Mouse (Mus musculus): ENCODE data around the gene Asb16. TPM values are rescaled to one million over a fixed set of nuclear protein-coding genes. Genes with fewer than 3 reads are reported as not detected.

Gene Asb16
- polyA plus RNA-seq, 1 experiment from 2014 or later = 0.12 TPM

- ATAC-seq (ENCODE audit: insufficient read depth, low FRiP score) = no peak
- peaks cover 10% of the 10 kb centered on the region for H3K4me1 ChIP-seq (ENCODE audit: control insufficient read depth, insufficient read depth, low read length)
- H3K9me3 ChIP-seq (replicated peaks; ENCODE audit: control insufficient read depth, low read length) = no peaks in the 10 kb centered on the region
- H3K4me3 ChIP-seq (replicated peaks; ENCODE audit: low read length) = no peak overlapping the region
- H3K27ac ChIP-seq (ENCODE audit: low read length) = no peak overlapping the region
- no peaks in the 10 kb centered on the region for H3K27me3 ChIP-seq (ENCODE audit: control insufficient read depth, insufficient read depth, low read length)
- 67% methylated on average over 2 of the region's 2 CpGs for WGBS
- no peak overlapping the region for H3K4me2 ChIP-seq (ENCODE audit: low read depth, low read length)
- peaks cover 11% of the 10 kb centered on the region; the same call in 1 of the 2 replicates for H3K36me3 ChIP-seq (ENCODE audit: control insufficient read depth, insufficient read depth, low read length)
- H3K9ac ChIP-seq (ENCODE audit: low read length) = no peak overlapping the region
Observed at GRCm38 (mm10) chr11:102288913-102289312, 20.4 kb downstream of the Asb16 start.

GRCm38 (mm10) chr11:102289511-102290100, 21.1 kb downstream of the Asb16 start:
- Histone ChIP-seq H3K36me3 (ENCODE audit: control insufficient read depth, insufficient read depth, low read length) (peaks cover 11% of the 10 kb centered on the region; the same call in 1 of the 2 replicates), H3K4me2 (ENCODE audit: low read depth, low read length) (no peak overlapping the region), H3K4me1 (ENCODE audit: control insufficient read depth, insufficient read depth, low read length) (peaks cover 13% of the 10 kb centered on the region), H3K9me3 (replicated peaks; ENCODE audit: control insufficient read depth, low read length) (no peaks in the 10 kb centered on the region), H3K9ac (ENCODE audit: low read length) (no peak overlapping the region), H3K27me3 (ENCODE audit: control insufficient read depth, insufficient read depth, low read length) (no peaks in the 10 kb centered on the region), H3K4me3 (replicated peaks; ENCODE audit: low read length) (no peak overlapping the region), H3K27ac (ENCODE audit: low read length) (no peak overlapping the region)
- WGBS = 62% methylated on average over 6 of the region's 6 CpGs
- no peak for ATAC-seq (ENCODE audit: insufficient read depth, low FRiP score)

GRCm38 (mm10) chr11:102290141-102290540, 21.6 kb downstream of the Asb16 start:
- no peak overlapping the region for H3K27ac ChIP-seq (ENCODE audit: low read length)
- H3K4me2 ChIP-seq (ENCODE audit: low read depth, low read length) = no peak overlapping the region
- H3K9ac ChIP-seq (ENCODE audit: low read length) = no peak overlapping the region
- WGBS = 79% methylated on average over 4 of the region's 4 CpGs
- H3K36me3 ChIP-seq (ENCODE audit: control insufficient read depth, insufficient read depth, low read length) = peaks cover 11% of the 10 kb centered on the region; the same call in 1 of the 2 replicates
- H3K4me1 ChIP-seq (ENCODE audit: control insufficient read depth, insufficient read depth, low read length) = peaks cover 18% of the 10 kb centered on the region
- no peaks in the 10 kb centered on the region for H3K9me3 ChIP-seq (replicated peaks; ENCODE audit: control insufficient read depth, low read length)
- H3K27me3 ChIP-seq (ENCODE audit: control insufficient read depth, insufficient read depth, low read length) = no peaks in the 10 kb centered on the region
- ATAC-seq (ENCODE audit: insufficient read depth, low FRiP score) = no peak
- no peak overlapping the region for H3K4me3 ChIP-seq (replicated peaks; ENCODE audit: low read length)

- Histone ChIP-seq H3K27me3 (ENCODE audit: control insufficient read depth, insufficient read depth, low read length) (no peaks in the 10 kb centered on the region), H3K9ac (ENCODE audit: low read length) (no peak overlapping the region), H3K27ac (ENCODE audit: low read length) (no peak overlapping the region), H3K36me3 (ENCODE audit: control insufficient read depth, insufficient read depth, low read length) (peaks cover 11% of the 10 kb centered on the region; the same call in 1 of the 2 replicates), H3K4me3 (replicated peaks; ENCODE audit: low read length) (no peak overlapping the region), H3K4me2 (ENCODE audit: low read depth, low read length) (no peak overlapping the region), H3K9me3 (replicated peaks; ENCODE audit: control insufficient read depth, low read length) (no peaks in the 10 kb centered on the region), H3K4me1 (ENCODE audit: control insufficient read depth, insufficient read depth, low read length) (peaks cover 15% of the 10 kb centered on the region)
- ATAC-seq (ENCODE audit: insufficient read depth, low FRiP score) = no peak
- WGBS = 84% methylated on average over 11 of the region's 11 CpGs
Observed at GRCm38 (mm10) chr11:102291051-102291535, 22.6 kb downstream of the Asb16 start.

- H3K4me1 ChIP-seq (ENCODE audit: control insufficient read depth, insufficient read depth, low read length) = peaks cover 20% of the 10 kb centered on the region; the same call in 1 of the 2 replicates
- H3K9ac ChIP-seq (ENCODE audit: low read length) = 0 out of 2 replicates have a peak overlapping the region, but pooled peaks have one; percentile 97
- peaks cover 8% of the 10 kb centered on the region; the same call in 1 of the 2 replicates for H3K36me3 ChIP-seq (ENCODE audit: control insufficient read depth, insufficient read depth, low read length)
- H3K9me3 ChIP-seq (replicated peaks; ENCODE audit: control insufficient read depth, low read length) = no peaks in the 10 kb centered on the region
- no peaks in the 10 kb centered on the region for H3K27me3 ChIP-seq (ENCODE audit: control insufficient read depth, insufficient read depth, low read length)
- no peak overlapping the region for H3K4me3 ChIP-seq (replicated peaks; ENCODE audit: low read length)
- no peak overlapping the region for H3K4me2 ChIP-seq (ENCODE audit: low read depth, low read length)
- ATAC-seq (ENCODE audit: insufficient read depth, low FRiP score) = no peak
- no peak overlapping the region for H3K27ac ChIP-seq (ENCODE audit: low read length)
- WGBS = 92% methylated on average over 13 of the region's 13 CpGs
Observed at GRCm38 (mm10) chr11:102293971-102294370, 25.4 kb downstream of the Asb16 start.

GRCm38 (mm10) chr11:102294416-102294815, 25.9 kb downstream of the Asb16 start:
- 61% methylated on average over 5 of the region's 5 CpGs for WGBS
- H3K4me1 ChIP-seq (ENCODE audit: control insufficient read depth, insufficient read depth, low read length) = peaks cover 20% of the 10 kb centered on the region; the same call in 1 of the 2 replicates
- no peaks in the 10 kb centered on the region for H3K9me3 ChIP-seq (replicated peaks; ENCODE audit: control insufficient read depth, low read length)
- H3K27ac ChIP-seq (ENCODE audit: low read length) = no peak overlapping the region; the same call in 1 of the 2 replicates
- ATAC-seq (ENCODE audit: insufficient read depth, low FRiP score) = no peak
- H3K4me3 ChIP-seq (replicated peaks; ENCODE audit: low read length) = no peak overlapping the region
- H3K27me3 ChIP-seq (ENCODE audit: control insufficient read depth, insufficient read depth, low read length) = no peaks in the 10 kb centered on the region
- peak overlapping the region; percentile 75 for H3K4me2 ChIP-seq (ENCODE audit: low read depth, low read length)
- peak overlapping the region; percentile 97; the same call in 1 of the 2 replicates for H3K9ac ChIP-seq (ENCODE audit: low read length)
- H3K36me3 ChIP-seq (ENCODE audit: control insufficient read depth, insufficient read depth, low read length) = peaks cover 8% of the 10 kb centered on the region; the same call in 1 of the 2 replicates

- Histone ChIP-seq H3K27me3 (ENCODE audit: control insufficient read depth, insufficient read depth, low read length) (no peaks in the 10 kb centered on the region), H3K36me3 (ENCODE audit: control insufficient read depth, insufficient read depth, low read length) (peaks cover 8% of the 10 kb centered on the region; the same call in 1 of the 2 replicates), H3K4me1 (ENCODE audit: control insufficient read depth, insufficient read depth, low read length) (peaks cover 20% of the 10 kb centered on the region; the same call in 1 of the 2 replicates), H3K27ac (ENCODE audit: low read length) (peak overlapping the region; percentile 99), H3K4me2 (ENCODE audit: low read depth, low read length) (peak overlapping the region; percentile 75), H3K4me3 (replicated peaks; ENCODE audit: low read length) (peak overlapping the region; percentile 88), H3K9ac (ENCODE audit: low read length) (peak overlapping the region; percentile 97), H3K9me3 (replicated peaks; ENCODE audit: control insufficient read depth, low read length) (no peaks in the 10 kb centered on the region; the same call in 1 of the 2 replicates)
- no peak for ATAC-seq (ENCODE audit: insufficient read depth, low FRiP score)
- WGBS = 55% methylated on average over 12 of the region's 12 CpGs
Observed at GRCm38 (mm10) chr11:102294887-102295597, 26.5 kb downstream of the Asb16 start.

- peaks cover 20% of the 10 kb centered on the region; the same call in 1 of the 2 replicates for H3K4me1 ChIP-seq (ENCODE audit: control insufficient read depth, insufficient read depth, low read length)
- under 1% methylated on average over 56 of the region's 73 CpGs for WGBS
- H3K27ac ChIP-seq (ENCODE audit: low read length) = peak overlapping the region; percentile 99
- ATAC-seq (ENCODE audit: insufficient read depth, low FRiP score) = peak; percentile 39
- peak overlapping the region; percentile 88 for H3K4me3 ChIP-seq (replicated peaks; ENCODE audit: low read length)
- no peaks in the 10 kb centered on the region; the same call in 1 of the 2 replicates for H3K9me3 ChIP-seq (replicated peaks; ENCODE audit: control insufficient read depth, low read length)
- H3K9ac ChIP-seq (ENCODE audit: low read length) = peak overlapping the region; percentile 97
- H3K4me2 ChIP-seq (ENCODE audit: low read depth, low read length) = peak overlapping the region; percentile 75
- peaks cover 8% of the 10 kb centered on the region; the same call in 1 of the 2 replicates for H3K36me3 ChIP-seq (ENCODE audit: control insufficient read depth, insufficient read depth, low read length)
- no peaks in the 10 kb centered on the region for H3K27me3 ChIP-seq (ENCODE audit: control insufficient read depth, insufficient read depth, low read length)
Observed at GRCm38 (mm10) chr11:102295598-102296471, 27.3 kb downstream of the Asb16 start.
